Mouse (Mus musculus): ENCODE data around the gene Gm7849. TPM values are rescaled to one million over a fixed set of nuclear protein-coding genes. Genes with fewer than 3 reads are reported as not detected.
"Not testable (repeated sequence)": the region's sequence is repeated elsewhere in the genome, so short reads cannot be mapped to it uniquely, and the experiment has no call there.

The Gm7849 gene
- polyA plus RNA-seq (2012; rRNA removed), result not detected in 2 replicates

DNA sequence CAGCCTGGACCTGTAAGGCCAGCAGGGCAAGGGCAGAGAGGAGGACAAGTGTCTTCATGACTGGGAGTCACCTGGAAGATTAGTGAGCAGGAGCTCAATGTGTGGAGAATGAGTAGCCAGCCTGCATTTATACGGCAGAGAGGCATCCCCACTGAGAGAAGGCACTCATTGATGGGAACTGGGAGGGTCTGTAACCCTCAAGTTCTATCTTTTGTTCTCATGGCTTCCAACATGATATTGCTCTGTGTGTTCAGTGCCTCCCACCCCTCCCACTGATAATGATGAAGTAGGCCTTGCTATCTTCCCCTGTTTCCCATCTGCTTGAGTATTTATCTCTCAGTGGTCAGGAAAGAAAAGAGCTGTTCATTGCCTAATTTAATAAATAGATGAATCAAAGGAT, at the start of gene Gm7849:
TSS of gene Gm7849 (minus strand) at position 101 of the 400 bp plus-strand sequence.
- not testable (repeated sequence) for H3K27me3 ChIP-seq (replicated peaks; ENCODE audit: control insufficient read depth, insufficient read depth, low read length); H3K27ac ChIP-seq (ENCODE audit: insufficient read depth, low read depth, low read length); H3K4me3 ChIP-seq (ENCODE audit: insufficient read depth, low read depth, low read length); DNase-seq; H3K36me3 ChIP-seq (ENCODE audit: control insufficient read depth, insufficient read depth, low read length); H3K4me1 ChIP-seq (ENCODE audit: control insufficient read depth, insufficient read depth, low read length)
- WGBS, result no CpG with 5 or more reads among the region's 1 CpGs

DNA sequence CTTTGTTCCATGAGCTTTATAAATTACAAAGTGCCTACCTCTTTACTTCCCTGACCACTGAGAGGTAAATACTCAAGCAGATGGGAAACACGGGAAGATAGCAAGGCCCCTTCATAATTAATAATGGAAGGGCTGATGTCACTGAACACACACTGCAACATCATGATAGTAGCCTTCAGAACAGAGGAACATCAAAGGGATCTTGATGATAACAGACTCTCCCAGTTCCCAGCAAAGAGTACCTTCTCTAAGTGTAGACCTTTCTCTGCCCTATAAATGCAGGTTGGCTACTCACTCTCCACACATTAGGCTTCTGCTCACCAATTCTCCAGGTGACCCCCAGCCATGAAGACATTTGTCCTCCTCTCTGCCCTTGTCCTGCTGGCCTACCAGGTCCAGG, 29.2 kb downstream of the Gm7849 start, which contains the start of gene Defa36:
TSS of gene Defa36 (plus strand) at position 301 of the 400 bp plus-strand sequence.
- WGBS, result no CpG with 5 or more reads among the region's 1 CpGs
- H3K27me3 ChIP-seq (replicated peaks; ENCODE audit: control insufficient read depth, insufficient read depth, low read length); H3K36me3 ChIP-seq (ENCODE audit: control insufficient read depth, insufficient read depth, low read length); H3K4me1 ChIP-seq (ENCODE audit: control insufficient read depth, insufficient read depth, low read length); H3K4me3 ChIP-seq (ENCODE audit: insufficient read depth, low read depth, low read length); H3K27ac ChIP-seq (ENCODE audit: insufficient read depth, low read depth, low read length); DNase-seq: not testable (repeated sequence)

Other genes with a start within 250 kb of the Gm7849 start
- not detected in 2 replicates for gene Gm15292, start 206.8 kb downstream of the Gm7849 start, polyA plus RNA-seq (2012; rRNA removed)
- gene Defa27, start 141.0 kb downstream of the Gm7849 start, polyA plus RNA-seq (2012; rRNA removed), result not detected in 2 replicates
- gene Defa29, start 129.5 kb downstream of the Gm7849 start, polyA plus RNA-seq (2012; rRNA removed), result not detected in 2 replicates
- gene Defa2, start 78.0 kb downstream of the Gm7849 start, polyA plus RNA-seq (2012; rRNA removed), result not detected in 2 replicates
- gene Defa33, start 64.7 kb downstream of the Gm7849 start, polyA plus RNA-seq (2012; rRNA removed), result not detected in 2 replicates
- gene Defa36, start 29.1 kb downstream of the Gm7849 start, polyA plus RNA-seq (2012; rRNA removed), result not detected in 2 replicates
- gene Defa20, start 52.7 kb upstream of the Gm7849 start, polyA plus RNA-seq (2012; rRNA removed), result not detected in 2 replicates
- gene Defa32, start 72.5 kb upstream of the Gm7849 start, polyA plus RNA-seq (2012; rRNA removed), result not detected in 2 replicates
- not detected in 2 replicates for gene Defa37, start 108.8 kb upstream of the Gm7849 start, polyA plus RNA-seq (2012; rRNA removed)
- not detected in 2 replicates for gene Defa28, start 126.4 kb upstream of the Gm7849 start, polyA plus RNA-seq (2012; rRNA removed)
- gene Gm7861, start 137.9 kb upstream of the Gm7849 start, polyA plus RNA-seq (2012; rRNA removed), result not detected in 2 replicates
- gene Defa26, start 161.6 kb upstream of the Gm7849 start, polyA plus RNA-seq (2012; rRNA removed), result not detected in 2 replicates
- gene Defa17, start 199.2 kb upstream of the Gm7849 start, polyA plus RNA-seq (2012; rRNA removed), result not detected in 2 replicates
- gene Defa34, start 209.2 kb upstream of the Gm7849 start, polyA plus RNA-seq (2012; rRNA removed), result not detected in 2 replicates
- not detected in 2 replicates for gene AY761184, start 247.1 kb upstream of the Gm7849 start, polyA plus RNA-seq (2012; rRNA removed)